Mouse (Mus musculus) mesoderm, embryonic 11.5 days (tissue): ENCODE results near the gene Rgs7.

Source experiments
- DNase-seq: peaks from one replicate; pipeline ENCODE4 v3.0.0-alpha.2; 2012; ENCODE audit warnings: low read depth, low spot score

Rgs7 gene

DNA sequence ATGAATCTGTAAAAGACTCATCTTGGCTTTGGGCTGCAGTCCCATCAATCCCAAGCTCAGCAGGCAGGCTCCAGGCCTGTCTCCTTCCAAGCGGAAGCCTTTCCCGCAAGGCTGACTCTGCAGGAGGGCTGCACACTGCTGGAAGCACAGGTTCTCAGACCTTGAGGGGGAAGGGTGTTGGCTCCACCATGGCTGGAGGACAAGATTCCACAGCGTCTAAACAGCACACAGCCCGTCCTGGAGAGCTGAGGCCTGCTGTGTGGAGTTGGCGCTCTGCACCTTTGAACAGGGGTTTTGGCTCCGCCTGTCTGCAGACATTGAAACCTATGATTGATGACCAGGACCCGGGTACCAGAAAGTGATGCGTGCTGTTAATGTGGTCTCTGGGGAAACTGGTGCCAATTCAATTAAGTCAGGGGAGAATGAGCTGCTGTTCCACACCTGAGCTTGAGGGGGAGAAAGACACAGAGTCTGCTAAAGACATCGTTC is 463.5 kb downstream of the Rgs7 start:
- peak; percentile 67 for DNase-seq

DNA sequence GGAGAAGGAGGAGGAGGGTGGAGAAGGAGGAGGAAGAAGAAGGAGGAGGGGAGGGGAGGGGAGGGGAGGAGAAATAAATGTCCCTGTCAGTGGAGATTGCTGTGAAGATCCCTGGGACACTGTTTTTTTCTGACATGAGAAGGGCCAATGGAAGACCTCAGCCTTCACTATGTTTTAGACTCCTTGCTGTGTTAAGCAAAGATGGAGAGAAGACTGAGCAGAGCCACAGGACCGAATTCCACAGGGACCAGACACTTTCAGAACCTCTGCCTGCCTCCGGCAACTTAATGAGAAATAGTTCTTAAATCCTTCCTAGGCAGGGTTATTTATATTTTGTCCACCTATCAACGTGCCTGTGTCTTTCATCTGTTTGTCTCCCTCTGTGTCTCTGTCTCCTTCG is 464.0 kb downstream of the Rgs7 start:
- no peak for DNase-seq

DNA sequence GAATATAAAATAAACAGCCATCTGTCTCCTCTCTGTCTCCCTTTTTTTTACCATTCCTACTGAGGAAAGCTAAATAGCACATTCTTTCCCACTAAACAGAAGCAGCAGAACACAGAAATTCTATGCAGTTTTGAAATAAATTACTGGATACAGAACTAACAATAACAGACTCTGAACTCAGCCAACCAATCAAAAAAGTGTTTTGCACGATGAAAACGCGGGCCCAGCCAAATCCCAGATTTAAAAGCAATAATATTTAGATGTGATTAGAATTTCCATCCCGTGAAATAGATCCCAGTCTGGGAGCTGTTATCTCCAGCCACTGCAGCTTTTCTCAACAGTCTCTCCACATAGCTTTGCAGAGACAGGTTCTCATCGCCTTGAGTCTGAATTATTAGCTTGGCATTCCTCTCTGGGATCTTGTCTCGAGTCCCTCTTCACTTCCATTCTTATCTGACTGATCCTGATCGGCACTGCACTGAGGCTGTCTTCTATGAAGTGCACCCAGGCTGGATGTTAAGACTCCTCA is 466.5 kb downstream of the Rgs7 start:
- DNase-seq, result no peak

DNA sequence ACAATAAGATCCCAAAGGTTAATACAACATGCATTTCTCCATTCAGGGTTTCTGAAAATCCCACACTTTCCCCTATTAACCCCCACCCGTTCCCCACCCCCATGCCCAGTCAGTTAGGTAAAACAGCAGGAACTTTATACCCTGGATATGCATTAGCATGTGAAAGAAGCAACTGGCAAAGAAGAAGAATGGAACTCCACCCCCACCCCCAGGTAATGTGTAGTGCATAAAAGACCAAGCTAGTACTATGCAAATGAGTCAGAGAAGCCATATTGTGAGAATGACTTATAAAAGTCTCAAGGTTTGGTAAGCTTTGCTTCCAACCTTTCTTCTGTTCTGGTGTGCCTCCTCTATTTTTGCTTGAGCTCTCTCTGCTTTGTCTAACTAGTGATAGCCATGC is 468.2 kb downstream of the Rgs7 start:
- no peak for DNase-seq
